Mouse (Mus musculus) kidney, adult 11 months (tissue): ENCODE measurements at regions not wholly inside any gene's neighbourhood (a gene's known extent, or its start where the extent isn't known, plus 50 kb on each side); places are given as distances from the start of the nearest gene placed in this dataset.

ENCODE experiments used
- DNase-seq: peaks from one replicate; pipeline ENCODE4 v3.0.0; 2022

GRCm38 (mm10) chr3:19367761-19368160 is 260.7 kb downstream of the 1700064H15Rik start:
- no peak for DNase-seq
